Mouse (Mus musculus) heart, postnatal 14 days (tissue): ENCODE data around the gene Nfs1. TPM values are rescaled to one million over a fixed set of nuclear protein-coding genes. Genes with fewer than 3 reads are reported as not detected.

Experiments used
- DNase-seq, 2 experiments: peaks; one replicate each; pipeline ENCODE4 v3.0.0; 2021 to 2022
- intact Hi-C: fragments of 180-260 bp; cut with DNase I; formaldehyde crosslinking; loops from one replicate; pipeline ENCODE4 v1.15.1; 2025
- total RNA-seq, 2 experiments: library from RNA; stranded (reverse); gene quantifications; 2 replicates each; pipeline ENCODE4 v1.2.3; 2021

The Nfs1 gene
- total RNA-seq, 2 experiments from 2014 or later: 65.0 to 70.5 TPM

DNA sequence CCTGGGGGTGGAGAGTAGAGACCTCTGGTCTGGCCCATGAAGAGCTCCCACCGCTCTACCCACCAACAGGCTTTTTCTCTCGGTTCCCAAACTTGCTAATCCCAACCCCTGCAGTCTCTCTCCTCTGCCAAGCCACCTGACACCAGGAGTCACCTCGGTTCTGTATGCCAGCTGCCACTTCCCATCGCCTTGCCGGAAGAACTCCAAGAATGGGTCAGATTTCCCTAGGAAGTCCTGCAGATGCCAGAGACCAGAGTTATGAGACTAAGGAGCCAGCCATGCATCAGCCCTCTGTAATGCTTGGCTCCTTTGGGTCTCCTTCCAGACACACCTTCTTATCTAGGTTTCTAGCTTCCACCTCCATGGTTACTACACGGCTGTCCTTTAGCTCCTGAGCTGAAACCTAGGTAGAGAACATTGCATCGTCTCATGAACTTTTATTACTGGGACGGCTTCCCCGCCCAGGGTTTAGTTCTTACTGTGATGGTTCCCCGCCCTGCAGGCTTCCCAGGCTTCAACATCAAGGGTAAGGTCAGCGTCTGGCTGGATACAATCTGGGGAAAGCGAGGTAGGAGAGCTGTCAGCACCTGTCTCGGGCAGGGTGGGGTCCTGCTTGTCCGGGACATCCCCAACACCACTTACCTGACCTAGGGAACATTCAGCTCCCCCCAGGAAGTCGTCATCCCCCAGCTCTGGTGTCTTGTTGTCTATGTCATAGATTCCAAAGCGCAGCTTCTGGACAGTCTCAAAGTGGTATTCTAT lies 65.4 kb downstream of the Nfs1 start:
- intact Hi-C loops: no loop called here
- no peak for DNase-seq

DNA sequence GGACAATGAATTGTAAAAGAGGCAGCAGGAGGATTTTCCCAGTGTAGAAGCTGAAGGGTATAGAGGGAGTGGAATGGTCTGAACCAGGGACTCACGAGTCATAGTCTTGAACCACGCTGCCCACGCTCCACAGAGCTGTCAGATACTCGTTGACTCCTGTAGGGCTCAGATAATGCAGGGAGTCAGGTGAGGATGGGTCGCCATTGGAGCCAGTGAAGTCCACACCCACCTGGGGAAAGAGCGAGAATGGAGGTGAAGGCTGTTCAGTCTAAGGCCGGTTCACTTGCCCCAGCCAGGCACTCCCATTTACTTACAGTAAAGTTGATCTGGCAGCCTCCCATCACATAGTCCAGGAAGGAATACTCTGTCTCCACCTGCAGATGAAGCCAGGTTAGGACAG lies 66.5 kb downstream of the Nfs1 start:
- intact Hi-C loops: no loop called here
- DNase-seq: no peak

DNA sequence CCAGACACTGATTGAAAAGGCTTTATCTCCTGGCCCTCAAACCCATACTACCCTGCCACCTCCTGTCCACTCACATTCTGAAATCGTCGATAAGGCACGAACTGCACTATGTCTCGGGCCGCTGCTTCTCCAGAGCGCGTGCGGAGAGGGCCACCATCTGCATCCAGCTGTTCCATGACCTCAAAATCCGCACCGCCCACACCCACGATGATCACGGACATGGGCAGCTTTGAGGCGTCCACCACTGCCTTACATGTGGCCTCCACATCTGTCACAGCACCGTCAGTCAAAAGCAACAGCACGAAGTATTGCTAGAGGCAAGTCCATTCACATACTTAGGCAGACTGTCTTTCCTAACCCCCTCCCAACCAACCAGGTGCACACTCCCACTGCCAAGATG lies 70.3 kb downstream of the Nfs1 start:
- intact Hi-C loops: no loop called here
- DNase-seq: peak; percentile 48 to 53

Other genes starting within 250 kb of the Nfs1 start
- 100 to 1,000 TPM; 186 to 221 TPM for gene Uqcc1, start 213.9 kb downstream of the Nfs1 start, total RNA-seq
- gene Gm15557, start 203.5 kb downstream of the Nfs1 start, total RNA-seq: not detected
- not detected for gene Gdf5, start 198.8 kb downstream of the Nfs1 start, total RNA-seq
- 1 to 10 TPM; 6.7 to 9.1 TPM for gene Cep250, start 187.7 kb downstream of the Nfs1 start, total RNA-seq
- gene 6430550D23Rik, start 136.2 kb downstream of the Nfs1 start, total RNA-seq: under 1 TPM; 0.26 to 0.66 TPM
- 10 to 100 TPM; 65.2 to 71.2 TPM for gene Ergic3, start 136.1 kb downstream of the Nfs1 start, total RNA-seq
- gene Fer1l4, start 91.2 kb downstream of the Nfs1 start, total RNA-seq: not detected
- gene Spag4, start 79.0 kb downstream of the Nfs1 start, total RNA-seq: 1 to 10 TPM in 1 of 2 experiments, under 1 TPM in 1; 0.29 to 1.2 TPM
- gene Cpne1, start 32.2 kb downstream of the Nfs1 start, total RNA-seq: 10 to 100 TPM; 20.7 to 23.5 TPM
- 10 to 100 TPM; 19.7 to 20.3 TPM for gene Rbm12, start 32.2 kb downstream of the Nfs1 start, total RNA-seq
- 10 to 100 TPM; 14.9 to 15.6 TPM for gene Gm28036, start 17.1 kb downstream of the Nfs1 start, total RNA-seq
- 100 to 1,000 TPM; 297 to 305 TPM for gene Romo1, start 147 bp downstream of the Nfs1 start, total RNA-seq
- 100 to 1,000 TPM; 201 to 205 TPM for gene Rbm39, start 36.1 kb upstream of the Nfs1 start, total RNA-seq
- 10 to 100 TPM; 19.5 to 20.3 TPM for gene Phf20, start 52.3 kb upstream of the Nfs1 start, total RNA-seq
- gene Cnbd2, start 168.1 kb upstream of the Nfs1 start, total RNA-seq: 1 to 10 TPM in 1 of 2 experiments, under 1 TPM in 1; 0.91 to 1.5 TPM
- 10 to 100 TPM; 78.8 to 79.7 TPM for gene Scand1, start 168.5 kb upstream of the Nfs1 start, total RNA-seq